Mouse (Mus musculus): Measurements from ENCODE around the gene Nin. TPM values are rescaled to one million over a fixed set of nuclear protein-coding genes. Genes with fewer than 3 reads are reported as not detected.

Gene Nin
- polyA plus RNA-seq, 1 experiment = 11.5 TPM

DNA sequence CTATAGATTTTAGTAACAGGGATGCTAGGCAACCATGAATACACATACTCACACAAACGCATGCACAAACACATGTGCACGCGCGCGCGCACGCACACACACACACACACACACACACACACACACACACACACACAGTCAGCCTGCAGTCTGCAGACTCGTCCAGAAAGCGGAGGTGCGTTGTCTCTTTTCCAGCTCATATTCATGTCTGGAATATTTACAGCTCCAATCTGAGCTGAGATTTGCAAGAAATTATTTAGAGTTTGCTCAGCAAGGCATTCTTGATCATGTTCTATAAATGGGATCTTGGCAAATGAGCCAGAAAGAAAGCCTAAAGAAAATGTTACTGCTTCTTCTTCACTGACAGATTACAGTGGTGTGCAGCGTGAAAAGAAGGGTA, 37.0 kb downstream of the Nin start:
- Histone ChIP-seq H3K4me1 (ENCODE audit: control insufficient read depth, insufficient read depth, insufficient read length) (no peaks in the 10 kb centered on the region; the same call in none of the 2 replicates), H3K36me3 (ENCODE audit: control insufficient read depth, insufficient read depth, low read length) (peaks cover 10% of the 10 kb centered on the region), H3K27me3 (ENCODE audit: control insufficient read depth, insufficient read depth, low read length) (no peaks in the 10 kb centered on the region), H3K4me3 (ENCODE audit: extremely low read depth, insufficient read depth, insufficient read length) (no peak overlapping the region), H3K27ac (ENCODE audit: insufficient read depth, low read length) (no peak overlapping the region)
- TF ChIP-seq POLR2A (IDR thresholded peaks at IDR 0.05; ENCODE audit: low read depth, low read length) = no peak
- TF ChIP-seq CTCF (IDR thresholded peaks at IDR 0.05; ENCODE audit: extremely low read depth, insufficient read depth, insufficient read length, insufficient replicate concordance) = no peak
- WGBS = 92% methylated on average over 11 of the region's 11 CpGs
- DNase-seq (ENCODE audit: low read depth in 1 of 2, low spot score in 2 of 2) = no peak

DNA sequence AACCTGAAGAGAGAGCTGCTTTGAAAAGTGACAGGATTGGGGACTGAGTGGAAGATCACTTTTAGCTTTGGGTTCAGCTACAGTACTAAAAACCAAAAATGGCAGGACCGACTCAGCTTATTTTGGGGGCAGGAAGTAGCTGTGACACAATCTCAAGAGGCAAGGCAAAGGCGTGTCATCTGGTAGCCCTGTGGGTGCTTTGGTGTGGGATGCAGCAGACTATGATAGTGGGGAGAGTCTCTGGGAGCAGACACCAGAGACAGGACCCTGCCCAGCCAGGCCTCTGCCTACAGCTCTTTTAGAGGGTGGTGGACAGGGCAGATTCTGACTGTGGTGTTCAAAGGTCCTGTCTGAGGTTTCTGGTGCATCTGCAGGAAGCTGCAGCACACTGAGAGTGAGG, 38.5 kb downstream of the Nin start:
- Histone ChIP-seq H3K4me1 (ENCODE audit: control insufficient read depth, insufficient read depth, insufficient read length) (no peaks in the 10 kb centered on the region; the same call in none of the 2 replicates), H3K4me3 (ENCODE audit: extremely low read depth, insufficient read depth, insufficient read length) (no peak overlapping the region), H3K27ac (ENCODE audit: insufficient read depth, low read length) (no peak overlapping the region), H3K27me3 (ENCODE audit: control insufficient read depth, insufficient read depth, low read length) (no peaks in the 10 kb centered on the region), H3K36me3 (ENCODE audit: control insufficient read depth, insufficient read depth, low read length) (peaks cover 10% of the 10 kb centered on the region)
- TF ChIP-seq CTCF (IDR thresholded peaks at IDR 0.05; ENCODE audit: extremely low read depth, insufficient read depth, insufficient read length, insufficient replicate concordance) = no peak
- 26% methylated on average over 2 of the region's 2 CpGs for WGBS
- peak in 1 of 2 experiments; percentile 9 for DNase-seq (ENCODE audit: low read depth in 1 of 2, low spot score in 2 of 2)

DNA sequence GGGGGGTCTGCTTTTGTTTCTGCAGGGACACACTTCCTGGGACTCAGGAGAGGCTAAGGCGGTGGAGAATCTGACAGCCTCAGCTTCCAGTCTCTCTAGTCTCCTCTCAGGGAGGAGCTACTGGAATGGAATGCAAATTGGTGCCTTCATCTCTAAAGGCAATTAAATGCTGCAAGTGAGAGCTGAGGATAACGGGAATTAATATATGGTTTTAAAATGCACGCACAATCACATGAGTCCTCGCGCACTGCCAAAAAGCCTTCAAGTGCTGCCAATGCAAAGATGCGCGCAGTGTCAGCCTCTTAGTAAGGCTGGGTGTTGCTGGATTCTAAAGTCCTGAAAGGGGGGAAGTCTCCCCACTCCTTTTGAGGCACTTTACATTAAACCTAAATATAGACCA, 42.6 kb downstream of the Nin start:
- Histone ChIP-seq H3K4me3 (ENCODE audit: extremely low read depth, insufficient read depth, insufficient read length) (no peak overlapping the region), H3K36me3 (ENCODE audit: control insufficient read depth, insufficient read depth, low read length) (peaks cover 6% of the 10 kb centered on the region), H3K27me3 (ENCODE audit: control insufficient read depth, insufficient read depth, low read length) (no peaks in the 10 kb centered on the region), H3K4me1 (ENCODE audit: control insufficient read depth, insufficient read depth, insufficient read length) (no peaks in the 10 kb centered on the region), H3K27ac (ENCODE audit: insufficient read depth, low read length) (no peak overlapping the region)
- DNase-seq (ENCODE audit: low read depth in 1 of 2, low spot score in 2 of 2) = no peak
- WGBS = 96% methylated on average over 7 of the region's 7 CpGs
- no peak for TF ChIP-seq POLR2A (IDR thresholded peaks at IDR 0.05; ENCODE audit: low read depth, low read length)

DNA sequence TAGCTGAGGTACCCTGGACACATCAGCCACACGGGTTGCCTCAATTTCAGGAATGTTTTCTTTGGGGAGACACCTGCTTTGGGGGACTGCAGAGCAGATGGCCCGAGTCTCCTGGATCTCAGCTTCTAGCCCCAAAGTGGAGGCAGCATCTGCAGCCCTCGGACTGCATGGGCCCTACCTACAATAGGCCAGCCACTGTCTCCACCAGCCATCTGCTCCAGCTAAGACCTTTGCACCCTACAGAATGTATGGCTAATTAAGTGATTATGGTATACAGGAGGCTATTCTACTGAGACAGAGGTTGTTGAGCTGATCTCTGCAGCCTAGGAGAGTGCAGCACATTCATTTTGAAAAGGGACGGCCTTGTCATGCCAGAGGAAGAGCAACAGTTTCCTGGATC, 43.2 kb downstream of the Nin start:
- Histone ChIP-seq H3K27me3 (ENCODE audit: control insufficient read depth, insufficient read depth, low read length) (no peaks in the 10 kb centered on the region), H3K36me3 (ENCODE audit: control insufficient read depth, insufficient read depth, low read length) (peaks cover 5% of the 10 kb centered on the region), H3K4me3 (ENCODE audit: extremely low read depth, insufficient read depth, insufficient read length) (no peak overlapping the region), H3K27ac (ENCODE audit: insufficient read depth, low read length) (no peak overlapping the region), H3K4me1 (ENCODE audit: control insufficient read depth, insufficient read depth, insufficient read length) (no peaks in the 10 kb centered on the region)
- no peak for DNase-seq (ENCODE audit: low read depth in 1 of 2, low spot score in 2 of 2)
- TF ChIP-seq POLR2A (IDR thresholded peaks at IDR 0.05; ENCODE audit: low read depth, low read length) (no peak), CTCF (IDR thresholded peaks at IDR 0.05; ENCODE audit: extremely low read depth, insufficient read depth, insufficient read length, insufficient replicate concordance) (no peak)
- 89% methylated on average over 4 of the region's 4 CpGs for WGBS

DNA sequence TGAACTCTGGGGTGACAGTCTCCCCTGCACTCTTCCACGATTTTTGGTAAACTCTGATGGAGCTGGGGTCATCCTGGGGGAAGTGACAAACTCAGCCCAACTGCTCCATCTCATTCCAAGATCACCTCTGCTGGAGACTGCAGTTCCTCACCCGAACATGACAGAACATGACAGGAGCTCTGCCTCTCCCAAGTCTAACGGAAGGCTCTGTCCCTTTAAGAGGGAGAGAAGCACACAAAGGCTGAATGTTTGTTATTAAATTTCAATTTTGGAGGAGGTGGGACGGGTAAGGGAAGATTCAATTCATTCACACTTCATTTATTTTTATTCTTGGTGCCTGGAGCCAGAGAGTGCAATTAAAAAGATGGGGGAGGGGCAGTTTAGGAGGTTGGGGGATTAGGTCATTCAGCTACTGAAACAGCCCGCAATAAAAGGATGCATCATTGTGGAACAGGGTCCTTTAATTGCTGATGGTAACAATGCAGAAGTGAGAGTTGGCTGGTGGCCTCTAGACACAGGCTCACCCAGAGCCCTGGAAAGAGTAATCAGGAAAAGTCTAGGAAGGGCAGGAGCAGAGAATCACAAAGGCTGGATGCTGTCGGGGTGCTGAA, 44.8 kb downstream of the Nin start:
- WGBS = 85% methylated on average over 6 of the region's 6 CpGs

DNA sequence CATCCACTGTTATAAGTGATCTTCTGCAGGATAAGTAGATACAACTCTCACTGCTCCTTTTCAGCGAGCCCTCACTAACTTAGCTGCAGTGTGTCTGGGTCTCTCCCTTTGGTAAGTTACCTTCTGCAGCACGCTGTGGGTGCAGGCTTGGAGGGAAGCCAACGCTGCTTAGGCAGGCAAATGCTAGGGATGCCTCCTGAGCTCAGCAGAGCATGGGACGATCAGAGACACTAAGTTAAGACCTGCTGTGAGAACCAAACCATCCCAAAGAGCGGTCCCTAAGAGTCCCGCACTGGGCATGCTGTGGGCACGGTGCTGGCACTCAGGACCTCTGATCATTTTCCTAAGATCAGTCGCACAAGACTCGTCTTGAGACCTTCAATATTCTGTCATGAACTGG, 45.7 kb downstream of the Nin start:
- H3K27me3 ChIP-seq (ENCODE audit: control insufficient read depth, insufficient read depth, low read length) = no peaks in the 10 kb centered on the region
- DNase-seq (ENCODE audit: low read depth in 1 of 2, low spot score in 2 of 2) = no peak
- TF ChIP-seq CTCF (IDR thresholded peaks at IDR 0.05; ENCODE audit: extremely low read depth, insufficient read depth, insufficient read length, insufficient replicate concordance) (no peak), POLR2A (IDR thresholded peaks at IDR 0.05; ENCODE audit: low read depth, low read length) (no peak)
- H3K4me3 ChIP-seq (ENCODE audit: extremely low read depth, insufficient read depth, insufficient read length) = no peak overlapping the region
- no peaks in the 10 kb centered on the region for H3K4me1 ChIP-seq (ENCODE audit: control insufficient read depth, insufficient read depth, insufficient read length)
- WGBS = 92% methylated on average over 9 of the region's 9 CpGs
- H3K36me3 ChIP-seq (ENCODE audit: control insufficient read depth, insufficient read depth, low read length) = peaks cover 4% of the 10 kb centered on the region
- H3K27ac ChIP-seq (ENCODE audit: insufficient read depth, low read length) = no peak overlapping the region

More for the DNA sequence above, 44.8 kb downstream of the Nin start:
- no peaks in the 10 kb centered on the region for H3K27me3 ChIP-seq (ENCODE audit: control insufficient read depth, insufficient read depth, low read length)
- peaks cover 4% of the 10 kb centered on the region for H3K36me3 ChIP-seq (ENCODE audit: control insufficient read depth, insufficient read depth, low read length)
- H3K4me1 ChIP-seq (ENCODE audit: control insufficient read depth, insufficient read depth, insufficient read length) = no peaks in the 10 kb centered on the region
- no peak for TF ChIP-seq CTCF (IDR thresholded peaks at IDR 0.05; ENCODE audit: extremely low read depth, insufficient read depth, insufficient read length, insufficient replicate concordance)
- TF ChIP-seq POLR2A (IDR thresholded peaks at IDR 0.05; ENCODE audit: low read depth, low read length) = no peak
- DNase-seq (ENCODE audit: low read depth in 1 of 2, low spot score in 2 of 2) = no peak
- H3K4me3 ChIP-seq (ENCODE audit: extremely low read depth, insufficient read depth, insufficient read length) = no peak overlapping the region
- no peak overlapping the region for H3K27ac ChIP-seq (ENCODE audit: insufficient read depth, low read length)

DNA sequence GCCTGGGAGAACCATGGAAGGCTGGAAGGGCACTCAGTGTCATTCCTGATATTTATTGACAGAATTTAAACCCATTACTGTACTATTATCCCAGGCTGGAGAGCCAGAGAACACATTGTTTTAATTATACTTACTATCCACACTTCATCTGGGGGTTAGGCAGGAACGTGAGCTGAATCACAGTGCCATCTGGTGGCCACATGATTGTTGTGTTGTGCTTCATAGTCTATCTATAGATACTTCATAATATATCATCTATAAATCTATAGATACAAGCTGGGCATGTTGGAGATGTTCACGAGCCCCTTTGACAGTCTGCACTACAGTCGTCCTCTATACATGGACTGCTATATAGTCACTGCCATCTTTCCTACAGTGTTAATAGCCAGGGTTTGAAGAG, 51.4 kb downstream of the Nin start:
- Histone ChIP-seq H3K36me3 (ENCODE audit: control insufficient read depth, insufficient read depth, low read length) (peaks cover 4% of the 10 kb centered on the region), H3K4me3 (ENCODE audit: extremely low read depth, insufficient read depth, insufficient read length) (no peak overlapping the region), H3K27ac (ENCODE audit: insufficient read depth, low read length) (no peak overlapping the region), H3K27me3 (ENCODE audit: control insufficient read depth, insufficient read depth, low read length) (no peaks in the 10 kb centered on the region), H3K4me1 (ENCODE audit: control insufficient read depth, insufficient read depth, insufficient read length) (no peaks in the 10 kb centered on the region)
- DNase-seq (ENCODE audit: low read depth in 1 of 2, low spot score in 2 of 2) = peak in 1 of 2 experiments; percentile 45
- TF ChIP-seq POLR2A (IDR thresholded peaks at IDR 0.05; ENCODE audit: low read depth, low read length) (no peak), CTCF (IDR thresholded peaks at IDR 0.05; ENCODE audit: extremely low read depth, insufficient read depth, insufficient read length, insufficient replicate concordance) (peak; percentile 55; the same call in 1 of the 2 replicates)
- WGBS = 45% methylated on average over 3 of the region's 3 CpGs

All from spleen, adult 2 months (tissue).